Mouse (Mus musculus) myocyte (in vitro differentiated cells): ENCODE data around the gene Rpia. TPM values are rescaled to one million over a fixed set of nuclear protein-coding genes. Genes with fewer than 3 reads are reported as not detected.
A peak's percentile ranks its signal among the peaks of the same experiment; 100 is the strongest.

Source experiments
- H3K27me3 ChIP-seq: one replicate; pipeline ENCODE4 v1.6.1; 2011; ENCODE audit not compliant: control insufficient read depth, insufficient read depth, insufficient read length
- H3K36me3 ChIP-seq: one replicate; pipeline ENCODE4 v1.6.1; 2011; ENCODE audit not compliant: control insufficient read depth, insufficient read depth
- H3K4me2 ChIP-seq: one replicate; pipeline ENCODE4 v1.6.1; 2011; ENCODE audit warnings: low read depth, control low read depth
- H3K4me3 ChIP-seq: one replicate; pipeline ENCODE4 v1.5.1; 2011; ENCODE audit warnings: mild to moderate bottlenecking, control low read depth, moderate library complexity
- H3K79me2 ChIP-seq: one replicate; pipeline ENCODE4 v1.6.1; 2011; ENCODE audit not compliant: control insufficient read depth, insufficient read depth
- H3ac ChIP-seq: one replicate; pipeline ENCODE4 v1.6.1; 2011; ENCODE audit not compliant: control insufficient read depth, insufficient read length
- CEBPB ChIP-seq: IDR thresholded peaks from 2 replicates; pipeline ENCODE4 v1.6.1; 2011; ENCODE audit warnings: mild to moderate bottlenecking, moderate library complexity; ENCODE audit not compliant: poor library complexity, insufficient read depth, severe bottlenecking
- E2F4 ChIP-seq: IDR thresholded peaks from one replicate; pipeline ENCODE4 v1.6.1; 2011; ENCODE audit warnings: mild to moderate bottlenecking, control low read depth, moderate library complexity; ENCODE audit not compliant: insufficient read depth
- MAX ChIP-seq: IDR thresholded peaks from one replicate; pipeline ENCODE4 v1.6.1; 2011; ENCODE audit warnings: low read depth, mild to moderate bottlenecking, control low read depth
- MYOD1 ChIP-seq, 3 experiments: IDR thresholded peaks; one replicate each; pipeline ENCODE4 v1.6.1; 2011; ENCODE audit warnings: control low read depth in 2 of 3, low read depth in 2 of 3, mild to moderate bottlenecking in 2 of 3, moderate library complexity in 1 of 3; ENCODE audit not compliant: insufficient read length in 2 of 3, control insufficient read depth in 1 of 3
- MYOG ChIP-seq, 3 experiments: IDR thresholded peaks; one replicate each; pipeline ENCODE4 v1.6.1; 2011; ENCODE audit warnings: control low read depth in 2 of 3, low read depth in 2 of 3, mild to moderate bottlenecking in 2 of 3; ENCODE audit not compliant: insufficient read length in 2 of 3, control insufficient read depth in 1 of 3, insufficient read depth in 1 of 3
- POLR2A ChIP-seq: IDR thresholded peaks from one replicate; pipeline ENCODE4 v1.6.1; 2011; ENCODE audit warnings: low read depth, mild to moderate bottlenecking, control low read depth, moderate library complexity; ENCODE audit not compliant: insufficient read length
- POLR2AphosphoS2 ChIP-seq: IDR thresholded peaks from one replicate; pipeline ENCODE4 v1.6.1; 2011; ENCODE audit warnings: low read depth, control low read depth; ENCODE audit not compliant: insufficient read length
- REST ChIP-seq: IDR thresholded peaks from one replicate; pipeline ENCODE4 v1.6.1; 2011; ENCODE audit warnings: mild to moderate bottlenecking, control low read depth, moderate library complexity; ENCODE audit not compliant: insufficient read depth, insufficient read length
- SRF ChIP-seq: IDR thresholded peaks from one replicate; pipeline ENCODE4 v1.6.1; 2011; ENCODE audit warnings: low read depth; ENCODE audit not compliant: control insufficient read depth, insufficient read length
- TCF12 ChIP-seq: IDR thresholded peaks from one replicate; pipeline ENCODE4 v1.6.1; 2011; ENCODE audit warnings: mild to moderate bottlenecking, control low read depth; ENCODE audit not compliant: poor library complexity, insufficient read depth, severe bottlenecking
- TCF3 ChIP-seq: IDR thresholded peaks from one replicate; pipeline ENCODE4 v1.6.1; 2011; ENCODE audit warnings: low read depth, control low read depth; ENCODE audit not compliant: insufficient read length
- USF1 ChIP-seq: IDR thresholded peaks from one replicate; pipeline ENCODE4 v1.6.1; 2011; ENCODE audit warnings: low read depth, mild to moderate bottlenecking, control low read depth, moderate library complexity
- polyA plus RNA-seq: library from polyadenylated mRNA; unstranded; fragments of >200 nt; fragmentation: generic; extraction: Trizol; gene quantifications from one replicate; pipeline ENCODE4 v1.2.1, GENCODE M21; 2012; ENCODE audit warnings: missing spikeins

The Rpia gene
- polyA plus RNA-seq, result 11.6 TPM

DNA sequence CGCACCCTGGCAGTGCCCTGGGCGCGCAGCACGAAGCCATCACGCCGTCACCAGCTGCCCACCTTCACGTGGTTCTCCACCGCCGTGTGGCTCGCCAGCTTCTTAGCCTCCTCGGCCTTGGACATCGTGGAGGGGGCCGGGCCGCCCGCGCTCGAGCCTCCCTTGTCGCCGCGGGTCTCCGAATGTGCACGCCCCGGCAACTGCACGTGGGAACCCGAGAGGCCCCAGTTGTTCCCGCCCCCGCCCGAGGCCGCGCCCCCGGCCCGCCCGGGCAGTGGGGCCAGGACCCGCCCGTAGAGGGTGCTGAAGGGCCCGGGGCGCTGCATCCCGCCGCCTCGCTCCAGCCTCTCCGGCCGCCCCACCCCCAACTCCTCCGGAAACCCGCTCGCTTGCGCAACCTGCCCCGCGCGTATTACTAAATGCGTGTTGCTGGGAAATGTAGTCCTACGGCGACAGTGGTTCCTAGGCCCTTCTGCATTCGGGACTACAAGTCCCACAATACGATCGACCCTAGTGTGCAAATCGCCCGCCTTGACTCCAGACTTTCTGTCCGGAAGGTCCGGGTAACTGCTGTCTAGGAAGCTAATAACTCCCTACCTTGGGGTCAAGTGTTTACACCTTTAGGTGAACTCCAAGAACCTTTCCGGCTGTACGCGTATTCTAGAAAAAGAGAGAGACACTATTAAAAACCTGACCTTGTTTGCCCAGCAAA is at the start of gene Rpia:
Gene Rpia (minus strand): TSS at position 409 of the 712 bp plus-strand sequence.
- Histone ChIP-seq H3K79me2 (peaks cover 16% of the 10 kb centered on the region), H3K4me3 (peak within 1 kb of the TSS; percentile 52), H3K27me3 (no peaks in the 10 kb centered on the region), H3K36me3 (no peaks in the 10 kb centered on the region), H3K4me2 (peak within 1 kb of the TSS; percentile 88), H3ac (peak within 1 kb of the TSS; percentile 13)
- no peak for TF ChIP-seq MAX
- no peak for TF ChIP-seq USF1
- TF ChIP-seq TCF12, result no peak
- TF ChIP-seq MYOD1 (IDR thresholded peaks at IDR 0.05; ENCODE audit: control insufficient read depth in 1 of 3, insufficient read length in 2 of 3, low read depth in 2 of 3), result peak in 1 of 3 experiments; percentile 37
- TF ChIP-seq POLR2A, result peak; percentile 76
- TF ChIP-seq MYOG (IDR thresholded peaks at IDR 0.05; ENCODE audit: control insufficient read depth in 1 of 3, insufficient read depth in 1 of 3, insufficient read length in 2 of 3, low read depth in 2 of 3), result peak in 1 of 3 experiments; percentile 55
- no peak for TF ChIP-seq REST
- no peak for TF ChIP-seq TCF3
- TF ChIP-seq POLR2AphosphoS2, result no peak
- TF ChIP-seq E2F4, result peak; percentile 41
- peak; percentile 100 for TF ChIP-seq CEBPB
- TF ChIP-seq SRF, result peak; percentile 32

DNA sequence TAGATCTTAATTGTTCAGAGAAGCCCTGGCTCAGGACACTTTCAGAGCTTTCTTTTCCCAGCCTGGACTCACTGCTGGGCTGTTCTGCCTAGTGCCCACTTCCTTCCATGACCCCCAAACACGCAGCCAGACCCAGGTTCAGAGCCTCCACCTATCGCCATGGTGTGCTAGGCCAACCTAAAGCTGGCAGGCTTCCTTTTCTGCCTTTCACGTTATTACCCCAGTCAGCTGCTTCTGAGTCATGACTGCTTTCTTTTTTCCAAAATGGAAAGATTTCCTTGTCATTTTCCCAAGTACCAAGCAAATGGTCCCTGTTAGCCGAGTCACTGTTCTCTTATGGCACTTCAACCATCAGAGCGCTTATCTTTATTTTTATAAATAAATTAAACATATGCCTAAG is 48.2 kb upstream of the Rpia start:
- no peak overlapping the region for H3K4me3 ChIP-seq
- no peak overlapping the region for H3K4me2 ChIP-seq
- peaks cover 4% of the 10 kb centered on the region for H3K79me2 ChIP-seq
- H3ac ChIP-seq, result no peak overlapping the region
- H3K27me3 ChIP-seq, result no peaks in the 10 kb centered on the region
- TF ChIP-seq E2F4 (no peak), REST (no peak), MYOD1 (IDR thresholded peaks at IDR 0.05; ENCODE audit: control insufficient read depth in 1 of 3, insufficient read length in 2 of 3, low read depth in 2 of 3) (no peak), POLR2AphosphoS2 (no peak), TCF12 (no peak), MAX (no peak), SRF (no peak), MYOG (IDR thresholded peaks at IDR 0.05; ENCODE audit: control insufficient read depth in 1 of 3, insufficient read depth in 1 of 3, insufficient read length in 2 of 3, low read depth in 2 of 3) (no peak), POLR2A (no peak), USF1 (no peak), TCF3 (no peak), CEBPB (no peak)
- H3K36me3 ChIP-seq, result no peaks in the 10 kb centered on the region

DNA sequence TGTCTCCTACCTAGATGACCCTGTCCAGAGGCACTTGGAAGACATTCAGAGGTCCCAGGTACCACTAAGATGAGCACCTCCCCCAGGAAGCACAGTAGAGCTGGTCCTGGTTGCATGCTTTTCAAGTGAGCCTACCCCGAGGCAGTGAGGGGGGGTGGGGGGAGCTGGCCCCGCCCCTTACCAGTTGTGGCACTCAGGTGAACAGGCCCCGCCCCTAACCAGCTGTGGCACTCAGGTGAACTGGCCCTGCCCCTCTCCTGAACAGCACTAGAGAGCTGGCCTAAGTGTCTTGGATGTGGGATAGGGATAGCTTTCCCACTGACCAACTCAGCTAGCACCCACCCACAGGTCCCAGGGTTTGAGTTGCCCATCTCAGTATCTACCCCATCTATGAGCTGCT is 46.5 kb upstream of the Rpia start:
- H3ac ChIP-seq, result no peak overlapping the region
- TF ChIP-seq REST (no peak), MYOG (IDR thresholded peaks at IDR 0.05; ENCODE audit: control insufficient read depth in 1 of 3, insufficient read depth in 1 of 3, insufficient read length in 2 of 3, low read depth in 2 of 3) (no peak), TCF3 (no peak), SRF (no peak), E2F4 (no peak), POLR2A (no peak), POLR2AphosphoS2 (no peak), USF1 (no peak), TCF12 (no peak), MYOD1 (IDR thresholded peaks at IDR 0.05; ENCODE audit: control insufficient read depth in 1 of 3, insufficient read length in 2 of 3, low read depth in 2 of 3) (no peak), CEBPB (no peak), MAX (no peak)
- no peaks in the 10 kb centered on the region for H3K36me3 ChIP-seq
- no peak overlapping the region for H3K4me2 ChIP-seq
- no peak overlapping the region for H3K4me3 ChIP-seq
- H3K27me3 ChIP-seq, result no peaks in the 10 kb centered on the region
- no peaks in the 10 kb centered on the region for H3K79me2 ChIP-seq

DNA sequence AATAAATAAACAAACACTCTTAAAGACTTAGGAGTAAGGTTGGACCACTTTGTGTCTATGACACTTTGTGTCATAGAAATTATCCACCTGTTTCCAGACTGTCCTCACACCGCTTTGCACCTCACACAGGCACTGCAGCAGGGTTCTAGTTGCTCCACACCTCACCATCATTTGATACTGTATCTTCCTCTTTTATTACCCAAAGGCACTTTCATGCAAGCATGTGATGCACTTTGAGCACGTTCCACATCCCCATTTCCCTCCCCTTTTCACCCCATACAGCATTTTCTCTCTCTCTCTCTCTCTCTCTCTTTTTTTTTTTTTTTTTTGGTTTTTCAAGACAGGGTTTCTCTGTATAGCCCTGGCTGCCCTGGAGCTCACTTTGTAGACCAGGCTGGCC is 45.3 kb upstream of the Rpia start:
- Histone ChIP-seq H3K27me3 (peaks cover 4% of the 10 kb centered on the region), H3ac (no peak overlapping the region), H3K4me3 (no peak overlapping the region), H3K4me2 (no peak overlapping the region), H3K79me2 (no peaks in the 10 kb centered on the region), H3K36me3 (no peaks in the 10 kb centered on the region)
- TF ChIP-seq USF1, result no peak
- no peak for TF ChIP-seq E2F4
- no peak for TF ChIP-seq POLR2A
- TF ChIP-seq SRF, result no peak
- TF ChIP-seq MYOG (IDR thresholded peaks at IDR 0.05; ENCODE audit: control insufficient read depth in 1 of 3, insufficient read depth in 1 of 3, insufficient read length in 2 of 3, low read depth in 2 of 3), result no peak
- no peak for TF ChIP-seq MAX
- no peak for TF ChIP-seq POLR2AphosphoS2
- no peak for TF ChIP-seq REST
- TF ChIP-seq MYOD1 (IDR thresholded peaks at IDR 0.05; ENCODE audit: control insufficient read depth in 1 of 3, insufficient read length in 2 of 3, low read depth in 2 of 3), result no peak
- TF ChIP-seq TCF3, result no peak
- no peak for TF ChIP-seq TCF12
- TF ChIP-seq CEBPB, result no peak
